Mouse (Mus musculus) spleen, postnatal 0 days (tissue): ENCODE results near the gene Pfdn5. TPM values are rescaled to one million over a fixed set of nuclear protein-coding genes. Genes with fewer than 3 reads are reported as not detected.

Source experiments
- polyA plus RNA-seq: library from polyadenylated mRNA; unstranded; fragments of >200 nt; fragmentation: Nextera tagmentation; extraction: Ambion mirVana; gene quantifications from 2 replicates; pipeline ENCODE4 v1.2.1, GENCODE M21; 2015

Gene Pfdn5
- polyA plus RNA-seq = 257 and 291 TPM in 2 replicates

DNA sequence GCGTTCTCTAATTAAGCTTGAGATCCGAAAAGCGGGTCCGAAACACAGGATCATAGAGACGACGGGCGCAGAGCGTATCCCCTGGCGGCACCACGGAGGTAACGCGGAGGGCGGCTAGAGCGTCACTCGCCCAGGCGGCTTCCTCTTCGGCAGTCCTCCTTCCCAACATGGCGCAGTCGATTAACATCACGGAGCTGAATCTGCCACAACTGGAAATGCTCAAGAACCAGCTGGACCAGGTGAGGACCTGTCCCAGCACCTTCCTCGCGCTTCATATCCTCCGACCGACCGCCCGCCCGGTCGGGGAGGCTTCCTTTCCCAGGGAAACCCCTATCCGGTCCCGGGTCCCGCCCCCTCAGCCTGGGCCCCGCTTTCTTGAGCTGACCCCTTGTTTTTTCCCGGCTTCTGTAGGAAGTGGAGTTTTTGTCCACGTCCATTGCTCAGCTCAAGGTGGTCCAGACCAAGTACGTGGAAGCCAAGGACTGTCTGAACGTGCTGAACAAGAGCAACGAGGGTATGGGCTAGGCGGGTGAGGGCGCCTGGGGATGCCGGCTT is at the start of gene Pfdn5:
Pfdn5 (plus strand) TSS at position 95 of the 555 bp plus-strand sequence.

DNA sequence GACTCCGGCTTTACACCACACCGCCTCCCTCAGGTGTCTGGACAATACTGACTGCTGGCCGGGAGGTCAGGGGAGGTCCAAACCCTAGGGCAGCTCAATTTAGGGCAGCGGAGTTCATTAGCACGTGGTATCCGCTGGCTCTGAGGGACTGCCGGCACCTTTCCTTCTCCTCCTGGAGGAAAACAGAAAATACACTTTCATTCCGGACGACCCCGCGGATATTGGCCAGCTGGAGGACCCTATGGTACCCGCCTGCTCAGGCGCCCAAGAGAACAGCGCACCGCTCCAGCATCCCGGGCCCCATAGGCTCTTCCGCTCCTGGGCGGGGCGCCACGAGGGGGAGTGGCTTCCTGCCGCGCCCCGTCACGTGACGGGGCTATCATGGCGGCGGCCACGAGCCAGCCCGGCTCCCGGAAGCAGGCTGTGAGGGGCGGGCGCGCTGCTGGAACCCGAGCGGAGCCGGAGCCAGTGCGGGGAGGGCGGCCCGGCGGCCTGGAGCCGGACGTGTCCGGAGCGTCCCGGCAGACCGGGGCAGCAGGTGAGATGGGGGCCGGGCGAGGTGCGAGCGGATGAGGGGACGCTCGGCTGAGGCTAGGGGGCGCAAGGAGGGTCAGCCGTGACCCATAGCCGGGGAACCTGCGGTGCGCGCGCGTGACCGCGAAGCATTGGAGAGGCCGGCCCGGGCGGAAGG is 46.7 kb upstream of the Pfdn5 start, which contains the start of gene Mfsd5:
Mfsd5 (plus strand) TSS at position 363 of the 691 bp plus-strand sequence.

DNA sequence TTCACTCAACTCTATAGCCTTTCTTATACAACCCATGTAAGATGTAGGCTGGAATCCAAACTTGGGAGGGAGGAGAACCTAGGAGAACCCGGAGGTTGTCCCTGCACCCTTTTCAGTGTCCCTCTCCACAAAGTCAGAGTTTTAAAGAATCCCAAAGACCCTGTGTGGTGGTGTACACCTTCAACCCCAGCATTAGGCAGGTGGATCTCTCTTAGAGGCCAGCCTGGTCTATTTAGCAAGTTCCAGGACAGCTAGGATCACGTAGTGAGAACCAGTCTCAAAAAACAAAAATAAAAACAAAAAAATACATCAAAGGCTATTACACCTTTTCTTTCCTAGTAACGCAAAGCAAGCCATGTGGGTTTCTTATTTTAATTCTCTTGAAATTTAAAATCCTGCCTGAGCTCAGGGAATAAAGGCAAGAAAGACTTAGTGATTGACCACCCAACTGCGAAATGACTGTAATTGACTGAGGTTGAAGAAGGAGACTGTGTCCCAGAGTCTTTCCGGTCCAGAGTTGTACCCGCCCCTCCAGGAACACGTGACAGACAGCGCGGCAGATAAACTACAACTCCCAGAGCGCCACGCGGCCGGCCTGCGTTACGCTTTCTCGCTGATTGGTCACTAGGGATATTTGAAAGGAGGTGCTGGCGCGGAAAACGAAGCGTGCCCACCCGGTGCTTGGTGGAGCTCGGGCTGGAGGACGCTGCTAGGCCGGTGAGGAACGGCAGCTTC is 30.1 kb upstream of the Pfdn5 start, which contains the start of gene Espl1:
Espl1 (plus strand) TSS at position 634 of the 735 bp plus-strand sequence.

DNA sequence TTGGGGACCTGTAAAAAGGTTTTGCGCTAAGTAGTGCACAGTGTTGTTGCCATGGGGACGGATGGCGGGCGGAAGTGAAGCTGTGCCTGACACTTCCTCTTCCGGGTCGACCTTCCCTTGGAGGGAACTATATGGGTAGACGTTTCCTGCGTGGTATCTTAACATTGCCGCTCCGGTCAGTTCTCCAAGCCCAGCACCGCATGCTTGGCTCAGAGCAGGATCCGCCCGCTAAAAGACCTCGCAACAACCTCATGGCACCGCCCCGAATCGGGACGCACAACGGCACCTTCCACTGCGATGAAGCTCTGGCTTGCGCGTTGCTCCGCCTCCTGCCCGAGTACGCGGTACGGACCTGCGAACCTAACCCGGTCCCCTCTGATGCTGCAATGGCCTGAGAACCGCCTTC is 5.7 kb downstream of the Pfdn5 start, which contains the start of gene Myg1:
Myg1 (plus strand) TSS at position 100 of the 406 bp plus-strand sequence.

DNA sequence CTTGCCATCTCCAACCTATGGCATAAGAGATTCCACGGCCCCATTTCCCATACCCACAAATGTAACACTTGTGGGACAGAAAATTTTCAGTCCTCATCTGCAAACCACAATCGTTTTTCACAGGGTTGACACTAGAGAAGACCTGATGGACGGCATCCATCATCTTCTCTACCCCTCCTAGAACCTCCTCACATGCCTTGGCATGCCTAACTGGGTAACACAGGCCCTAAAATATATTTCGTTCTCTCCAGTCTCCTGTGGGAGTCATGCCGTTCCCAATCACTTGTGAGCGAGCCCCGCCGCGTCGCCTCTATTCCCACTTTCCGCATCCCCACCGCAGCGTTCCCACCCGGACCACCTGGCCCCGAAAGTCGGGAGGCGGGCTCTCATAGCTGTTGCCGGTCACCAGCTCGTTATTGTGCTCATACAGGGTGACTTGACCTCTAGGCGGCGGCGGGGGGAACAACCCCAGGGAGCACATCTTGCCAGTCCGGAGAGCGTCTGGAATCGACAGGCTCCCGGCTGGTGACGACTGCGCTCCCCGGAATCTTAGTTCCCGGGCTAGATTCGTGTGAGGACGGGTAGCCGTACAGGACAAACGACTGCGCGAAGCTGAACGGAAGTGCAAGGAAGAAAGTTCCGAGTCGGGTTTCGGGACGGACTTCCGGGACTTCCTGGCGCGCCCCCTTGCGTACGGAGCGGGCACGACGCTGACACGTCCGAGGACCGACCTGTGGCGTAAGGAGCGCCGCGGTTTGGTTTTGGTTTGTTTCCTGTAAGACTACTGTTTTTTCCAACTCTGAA is 24.4 kb downstream of the Pfdn5 start, which contains the start of gene Aaas:
Aaas (minus strand) TSS at position 634 of the 804 bp plus-strand sequence.

DNA sequence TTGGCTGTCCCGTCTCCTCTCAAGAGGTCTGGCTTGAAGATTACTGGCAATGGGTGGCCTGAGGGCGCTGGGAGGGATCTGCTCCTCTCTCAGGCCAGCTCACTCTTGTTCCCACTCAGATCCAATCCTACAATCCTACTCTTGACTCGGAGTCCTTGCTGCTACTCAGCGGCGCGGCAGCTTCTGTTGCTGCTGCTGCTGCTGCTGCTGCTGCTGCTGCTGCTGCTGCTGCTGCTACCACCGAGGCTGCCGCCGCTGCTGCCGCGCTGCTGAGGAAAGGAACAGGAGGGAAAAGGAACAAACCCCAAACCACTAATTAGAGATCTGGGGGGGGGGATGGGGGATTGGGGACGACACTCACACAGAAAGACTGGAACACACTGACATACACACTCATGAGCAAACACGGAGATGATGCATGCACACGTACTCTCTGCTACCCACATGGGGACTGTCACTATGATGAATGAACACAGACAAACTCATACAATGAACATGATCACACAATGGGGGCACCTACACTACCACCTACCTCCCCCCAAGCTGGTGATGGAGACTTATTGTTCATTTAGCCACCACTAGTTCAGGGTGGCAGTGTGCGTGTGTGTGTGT is 40.9 kb downstream of the Pfdn5 start, which contains the start of gene Sp7:
Sp7 (minus strand) TSS at position 450 of the 612 bp plus-strand sequence.

Other genes with a start within 250 kb of the Pfdn5 start
- 12.3 and 17.0 TPM in 2 replicates for gene Tns2, start 225.7 kb upstream of the Pfdn5 start, polyA plus RNA-seq
- 12.9 and 13.5 TPM in 2 replicates for gene Spryd3, start 189.9 kb upstream of the Pfdn5 start, polyA plus RNA-seq
- 38.6 and 49.8 TPM in 2 replicates for gene Igfbp6, start 181.8 kb upstream of the Pfdn5 start, polyA plus RNA-seq
- gene Soat2, start 175.6 kb upstream of the Pfdn5 start, polyA plus RNA-seq = 3.5 and 3.6 TPM in 2 replicates
- 22.1 and 24.1 TPM in 2 replicates for gene Zfp740, start 122.9 kb upstream of the Pfdn5 start, polyA plus RNA-seq
- gene Csad, start 121.4 kb upstream of the Pfdn5 start, polyA plus RNA-seq = 19.8 and 23.5 TPM in 2 replicates
- 26.2 and 29.5 TPM in 2 replicates for gene Itgb7, start 94.2 kb upstream of the Pfdn5 start, polyA plus RNA-seq
- gene Rarg, start 68.6 kb upstream of the Pfdn5 start, polyA plus RNA-seq = 6.2 and 8.1 TPM in 2 replicates
- gene Gm9918, start 55.6 kb upstream of the Pfdn5 start, polyA plus RNA-seq = 0.05 TPM in 1 of 2 replicates, not detected in the other
- gene Mfsd5, start 46.7 kb upstream of the Pfdn5 start, polyA plus RNA-seq = 33.1 and 39.4 TPM in 2 replicates
- 21.9 and 25.0 TPM in 2 replicates for gene Espl1, start 29.9 kb upstream of the Pfdn5 start, polyA plus RNA-seq
- gene Myg1, start 5.6 kb downstream of the Pfdn5 start, polyA plus RNA-seq = 53.5 and 57.2 TPM in 2 replicates
- 43.7 and 44.0 TPM in 2 replicates for gene Aaas, start 24.7 kb downstream of the Pfdn5 start, polyA plus RNA-seq
- gene Sp7, start 41.1 kb downstream of the Pfdn5 start, polyA plus RNA-seq = not detected in 2 replicates
- 7.2 and 8.2 TPM in 2 replicates for gene Sp1, start 80.0 kb downstream of the Pfdn5 start, polyA plus RNA-seq
- 0.52 and 1.0 TPM in 2 replicates for gene Amhr2, start 119.3 kb downstream of the Pfdn5 start, polyA plus RNA-seq
- gene Prr13, start 132.9 kb downstream of the Pfdn5 start, polyA plus RNA-seq = 179 and 189 TPM in 2 replicates
- 129 and 138 TPM in 2 replicates for gene Pcbp2, start 144.4 kb downstream of the Pfdn5 start, polyA plus RNA-seq
- gene Gm10337, start 177.6 kb downstream of the Pfdn5 start, polyA plus RNA-seq = not detected in 2 replicates
- 2.1 and 2.6 TPM in 2 replicates for gene Map3k12, start 190.9 kb downstream of the Pfdn5 start, polyA plus RNA-seq
- 34.0 and 36.9 TPM in 2 replicates for gene Tarbp2, start 192.1 kb downstream of the Pfdn5 start, polyA plus RNA-seq
- 1.6 and 2.4 TPM in 2 replicates for gene Npff, start 198.8 kb downstream of the Pfdn5 start, polyA plus RNA-seq